Mouse (Mus musculus): ENCODE results near the gene Arrdc2. TPM values are rescaled to one million over a fixed set of nuclear protein-coding genes. Genes with fewer than 3 reads are reported as not detected.

Gene Arrdc2
- polyA plus RNA-seq, 1 experiment, result 30.6 TPM

- H3K4me3 ChIP-seq (replicated peaks), result peak overlapping the region; percentile 94
- peaks cover 42% of the 10 kb centered on the region for H3K27me3 ChIP-seq (replicated peaks)
- no peak for TF ChIP-seq FLI1 (IDR thresholded peaks at IDR 0.05; ENCODE audit: low read length)
- TF ChIP-seq GATA1 (IDR thresholded peaks at IDR 0.05; ENCODE audit: borderline replicate concordance, low read length), result no peak
- H3K36me3 ChIP-seq (replicated peaks; ENCODE audit: low read length), result peaks cover 27% of the 10 kb centered on the region
- H3K4me1 ChIP-seq, result peaks cover 77% of the 10 kb centered on the region
- no peaks in the 10 kb centered on the region for H3K9me3 ChIP-seq
Measured at GRCm38 (mm10) chr8:70865350-70866000, 26.0 kb upstream of the Arrdc2 start.

GRCm38 (mm10) chr8:70864712-70865221 is 25.2 kb upstream of the Arrdc2 start:
- H3K4me3 ChIP-seq (replicated peaks), result peak overlapping the region; percentile 94
- H3K27me3 ChIP-seq (replicated peaks), result peaks cover 48% of the 10 kb centered on the region
- peaks cover 74% of the 10 kb centered on the region for H3K4me1 ChIP-seq
- peaks cover 25% of the 10 kb centered on the region for H3K36me3 ChIP-seq (replicated peaks; ENCODE audit: low read length)
- no peaks in the 10 kb centered on the region for H3K9me3 ChIP-seq
- TF ChIP-seq GATA1 (IDR thresholded peaks at IDR 0.05; ENCODE audit: borderline replicate concordance, low read length) (no peak), FLI1 (IDR thresholded peaks at IDR 0.05; ENCODE audit: low read length) (no peak)

- Histone ChIP-seq H3K4me1 (peaks cover 68% of the 10 kb centered on the region), H3K36me3 (replicated peaks; ENCODE audit: low read length) (peaks cover 19% of the 10 kb centered on the region), H3K9me3 (no peaks in the 10 kb centered on the region), H3K27me3 (replicated peaks) (peaks cover 53% of the 10 kb centered on the region), H3K4me3 (replicated peaks) (peak overlapping the region; percentile 94)
- TF ChIP-seq GATA1 (IDR thresholded peaks at IDR 0.05; ENCODE audit: borderline replicate concordance, low read length) (no peak), FLI1 (IDR thresholded peaks at IDR 0.05; ENCODE audit: low read length) (no peak)
Measured at GRCm38 (mm10) chr8:70863956-70864711, 24.6 kb upstream of the Arrdc2 start.

GRCm38 (mm10) chr8:70862824-70863641 is 23.5 kb upstream of the Arrdc2 start, which contains the start of gene Kcnn1:
TSS of gene Kcnn1 (minus strand) at chr8:70863258.
- Histone ChIP-seq H3K9me3 (no peaks in the 10 kb centered on the region), H3K36me3 (replicated peaks; ENCODE audit: low read length) (peaks cover 8% of the 10 kb centered on the region), H3K4me3 (replicated peaks) (peak within 1 kb of the TSS; percentile 94), H3K4me1 (peaks cover 68% of the 10 kb centered on the region), H3K27me3 (replicated peaks) (peaks cover 64% of the 10 kb centered on the region)
- TF ChIP-seq GATA1 (IDR thresholded peaks at IDR 0.05; ENCODE audit: borderline replicate concordance, low read length), result no peak
- no peak for TF ChIP-seq FLI1 (IDR thresholded peaks at IDR 0.05; ENCODE audit: low read length)

- H3K36me3 ChIP-seq (replicated peaks; ENCODE audit: low read length), result no peaks in the 10 kb centered on the region
- H3K4me3 ChIP-seq (replicated peaks), result no peak overlapping the region
- H3K4me1 ChIP-seq, result peaks cover 67% of the 10 kb centered on the region
- TF ChIP-seq GATA1 (IDR thresholded peaks at IDR 0.05; ENCODE audit: borderline replicate concordance, low read length) (no peak), FLI1 (IDR thresholded peaks at IDR 0.05; ENCODE audit: low read length) (no peak)
- H3K27me3 ChIP-seq (replicated peaks), result peaks cover 88% of the 10 kb centered on the region
- no peaks in the 10 kb centered on the region for H3K9me3 ChIP-seq
Measured at GRCm38 (mm10) chr8:70857516-70857915, 18.0 kb upstream of the Arrdc2 start.

GRCm38 (mm10) chr8:70856541-70857197 is 17.1 kb upstream of the Arrdc2 start:
- TF ChIP-seq GATA1 (IDR thresholded peaks at IDR 0.05; ENCODE audit: borderline replicate concordance, low read length) (no peak), FLI1 (IDR thresholded peaks at IDR 0.05; ENCODE audit: low read length) (no peak)

GRCm38 (mm10) chr8:70856028-70856427 is 16.5 kb upstream of the Arrdc2 start:
- no peaks in the 10 kb centered on the region for H3K36me3 ChIP-seq (replicated peaks; ENCODE audit: low read length)
- peaks cover 89% of the 10 kb centered on the region for H3K27me3 ChIP-seq (replicated peaks)
- H3K9me3 ChIP-seq, result no peaks in the 10 kb centered on the region
- peaks cover 59% of the 10 kb centered on the region for H3K4me1 ChIP-seq
- H3K4me3 ChIP-seq (replicated peaks), result no peak overlapping the region
- TF ChIP-seq GATA1 (IDR thresholded peaks at IDR 0.05; ENCODE audit: borderline replicate concordance, low read length) (no peak), FLI1 (IDR thresholded peaks at IDR 0.05; ENCODE audit: low read length) (no peak)

More at GRCm38 (mm10) chr8:70856541-70857197, 17.1 kb upstream of the Arrdc2 start:
- Histone ChIP-seq H3K9me3 (no peaks in the 10 kb centered on the region), H3K27me3 (replicated peaks) (peaks cover 88% of the 10 kb centered on the region), H3K4me3 (replicated peaks) (peak overlapping the region; percentile 79), H3K36me3 (replicated peaks; ENCODE audit: low read length) (no peaks in the 10 kb centered on the region), H3K4me1 (peaks cover 60% of the 10 kb centered on the region)

- TF ChIP-seq GATA1 (IDR thresholded peaks at IDR 0.05; ENCODE audit: borderline replicate concordance, low read length) (no peak), FLI1 (IDR thresholded peaks at IDR 0.05; ENCODE audit: low read length) (no peak)
- peaks cover 95% of the 10 kb centered on the region for H3K27me3 ChIP-seq (replicated peaks)
- peaks cover 56% of the 10 kb centered on the region for H3K4me1 ChIP-seq
- H3K36me3 ChIP-seq (replicated peaks; ENCODE audit: low read length), result no peaks in the 10 kb centered on the region
- no peaks in the 10 kb centered on the region for H3K9me3 ChIP-seq
- peak overlapping the region; percentile 82 for H3K4me3 ChIP-seq (replicated peaks)
Measured at GRCm38 (mm10) chr8:70853863-70854262, 14.3 kb upstream of the Arrdc2 start.
